Mouse (Mus musculus) kidney, postnatal 0 days (tissue): Measurements from ENCODE around the gene 6030468B19Rik. TPM values are rescaled to one million over a fixed set of nuclear protein-coding genes. Genes with fewer than 3 reads are reported as not detected.

ENCODE experiments used
- ATAC-seq: fragments of 200-750 bp; cut with Nextera tagmentation; replicated peaks from 2 replicates; pipeline ENCODE4 v1.8.0; 2017; ENCODE audit warnings: low read depth, moderate number of reproducible peaks, moderate TSS enrichment, moderate library complexity; ENCODE audit not compliant: low FRiP score
- DNase-seq: peaks from one replicate; pipeline ENCODE4 v3.0.0-alpha.2; 2016; ENCODE audit warnings: low spot score
- H3K27ac ChIP-seq: fragments of 300-500 bp; sonication (generic); 2 replicates; pipeline ENCODE4 v1.5.1; 2014; ENCODE audit warnings: mild to moderate bottlenecking
- H3K27me3 ChIP-seq: fragments of 300-500 bp; sonication (generic); 2 replicates; pipeline ENCODE4 v1.6.1; 2014; ENCODE audit warnings: low read length, mixed read lengths; ENCODE audit not compliant: insufficient read depth
- H3K36me3 ChIP-seq: fragments of 300-500 bp; sonication (generic); 2 replicates; pipeline ENCODE4 v1.6.1; 2014; ENCODE audit warnings: low read length, mixed read lengths; ENCODE audit not compliant: insufficient read depth
- H3K4me1 ChIP-seq: fragments of 300-500 bp; sonication (generic); replicated peaks from 2 replicates; pipeline ENCODE4 v1.6.1; 2014; ENCODE audit warnings: antibody characterized with exemption, low read length, mixed read lengths; ENCODE audit not compliant: insufficient read depth
- H3K4me2 ChIP-seq: fragments of 300-500 bp; sonication (generic); 2 replicates; pipeline ENCODE4 v1.6.1; 2014; ENCODE audit warnings: mild to moderate bottlenecking, low read length, moderate library complexity, mixed read lengths
- H3K4me3 ChIP-seq: fragments of 300-500 bp; sonication (generic); replicated peaks from 2 replicates; pipeline ENCODE4 v1.5.1; 2014; ENCODE audit warnings: low read depth, low read length
- H3K9ac ChIP-seq: fragments of 300-500 bp; sonication (generic); 2 replicates; pipeline ENCODE4 v1.6.1; 2014; ENCODE audit warnings: low read depth, low read length
- H3K9me3 ChIP-seq: fragments of 300-500 bp; sonication (generic); replicated peaks from 2 replicates; pipeline ENCODE4 v1.6.1; 2016; ENCODE audit warnings: low read length, inconsistent platforms, mixed read lengths
- CTCF ChIP-seq: IDR thresholded peaks from 2 replicates; pipeline ENCODE4 v1.5.1; 2016; ENCODE audit warnings: antibody characterized with exemption, low read depth, mild to moderate bottlenecking, moderate library complexity
- WGBS: fragments of 180-500 bp; shearing (Covaris S2); extraction: QIAGEN DNeasy Blood & Tissue Kit; methylation state at CpG from one replicate; pipeline ENCODE4 v1.1.7; 2014; 5-methylcytosine and 5-hydroxymethylcytosine counted together
- polyA plus RNA-seq: library from polyadenylated mRNA; unstranded; fragments of >200 nt; fragmentation: Nextera tagmentation; extraction: Ambion mirVana; gene quantifications from 2 replicates; pipeline ENCODE4 v1.2.1, GENCODE M21; 2015

Gene 6030468B19Rik
- polyA plus RNA-seq, 1 experiment from 2014 or later = not detected

DNA sequence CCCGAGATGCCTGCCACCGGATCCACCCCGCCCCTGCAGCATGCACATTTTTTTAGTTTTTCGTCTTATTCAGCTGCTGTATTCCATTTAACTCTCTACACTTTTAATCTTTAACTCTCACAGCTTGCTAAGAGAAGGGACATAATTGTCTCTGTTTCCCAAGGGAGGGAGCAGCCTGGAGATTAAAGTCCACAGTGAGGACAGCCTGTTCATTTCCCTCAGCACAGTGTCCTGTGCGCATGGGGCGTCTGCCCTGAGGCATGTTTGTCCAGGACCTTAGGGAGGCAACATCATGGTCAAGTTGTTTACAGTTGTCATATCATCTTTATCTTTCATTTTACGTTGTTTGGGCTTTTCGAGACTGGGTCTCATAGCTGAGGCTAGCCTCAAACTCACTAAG is 36.6 kb downstream of the 6030468B19Rik start:
- 85% methylated on average over 8 of the region's 8 CpGs for WGBS
- no peak for TF ChIP-seq CTCF
- Histone ChIP-seq H3K27ac (peak overlapping the region; percentile 60; the same call in 1 of the 2 replicates), H3K27me3 (no peaks in the 10 kb centered on the region), H3K9ac (no peak overlapping the region), H3K9me3 (no peaks in the 10 kb centered on the region), H3K4me2 (no peak overlapping the region), H3K36me3 (no peaks in the 10 kb centered on the region), H3K4me3 (no peak overlapping the region), H3K4me1 (peaks cover 4% of the 10 kb centered on the region; the same call in 1 of the 2 replicates)
- DNase-seq = no peak
- ATAC-seq = no peak; the same call in 1 of the 2 replicates

DNA sequence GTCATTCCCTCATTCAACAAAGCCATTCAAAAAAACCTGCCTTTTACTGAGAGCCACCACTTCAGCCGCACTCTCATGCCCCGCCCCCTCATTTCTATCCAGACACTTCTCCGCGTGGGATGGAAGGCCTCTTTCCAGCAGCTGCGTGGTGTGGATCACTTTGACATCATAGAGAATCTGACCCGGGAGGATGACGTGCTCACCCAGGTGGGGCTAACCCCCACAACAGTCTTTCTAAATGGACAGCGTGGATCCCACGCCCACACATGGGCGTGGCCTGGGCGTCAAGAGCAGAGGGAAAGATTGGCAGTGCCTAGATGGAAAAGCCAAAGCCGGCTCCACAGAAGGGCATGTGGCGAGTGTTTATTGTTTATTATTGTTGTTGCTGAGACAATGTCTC is 38.8 kb downstream of the 6030468B19Rik start:
- H3K4me3 ChIP-seq = no peak overlapping the region
- ATAC-seq = no peak; the same call in 1 of the 2 replicates
- H3K36me3 ChIP-seq = no peaks in the 10 kb centered on the region
- no peaks in the 10 kb centered on the region for H3K27me3 ChIP-seq
- no peak overlapping the region for H3K27ac ChIP-seq
- TF ChIP-seq CTCF = no peak
- H3K4me2 ChIP-seq = peak overlapping the region; percentile 30
- 24% methylated on average over 13 of the region's 13 CpGs for WGBS
- H3K4me1 ChIP-seq = 0 out of 2 replicates have a peak, but pooled peaks cover 4% of the 10 kb centered on the region
- peak; percentile 46 for DNase-seq
- H3K9ac ChIP-seq = no peak overlapping the region
- no peaks in the 10 kb centered on the region for H3K9me3 ChIP-seq

DNA sequence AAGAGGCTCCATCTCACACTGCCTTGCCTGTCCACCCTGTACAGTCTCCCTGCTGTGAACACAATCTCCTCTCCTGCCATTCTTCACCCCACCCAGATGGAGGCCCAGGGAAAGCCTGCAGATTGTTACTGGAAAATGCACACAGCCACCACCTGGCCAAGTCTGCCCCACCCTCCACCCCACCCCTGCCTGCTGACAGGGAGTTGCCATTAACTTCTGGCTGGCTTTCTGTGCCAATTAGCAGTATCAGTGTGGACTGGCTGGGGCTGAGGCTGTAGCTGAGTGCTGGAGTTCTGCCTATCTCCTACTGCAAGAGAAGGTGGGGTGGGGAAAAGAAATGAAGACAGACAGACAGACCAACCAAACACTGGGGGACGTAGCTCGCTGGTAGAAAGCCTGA is 41.1 kb downstream of the 6030468B19Rik start:
- Histone ChIP-seq H3K27me3 (no peaks in the 10 kb centered on the region), H3K27ac (no peak overlapping the region), H3K4me2 (no peak overlapping the region), H3K9me3 (no peaks in the 10 kb centered on the region), H3K36me3 (no peaks in the 10 kb centered on the region), H3K4me3 (no peak overlapping the region), H3K4me1 (no peaks in the 10 kb centered on the region), H3K9ac (no peak overlapping the region)
- WGBS = 53% methylated on average over 2 of the region's 2 CpGs
- no peak for ATAC-seq
- no peak for TF ChIP-seq CTCF
- no peak for DNase-seq

DNA sequence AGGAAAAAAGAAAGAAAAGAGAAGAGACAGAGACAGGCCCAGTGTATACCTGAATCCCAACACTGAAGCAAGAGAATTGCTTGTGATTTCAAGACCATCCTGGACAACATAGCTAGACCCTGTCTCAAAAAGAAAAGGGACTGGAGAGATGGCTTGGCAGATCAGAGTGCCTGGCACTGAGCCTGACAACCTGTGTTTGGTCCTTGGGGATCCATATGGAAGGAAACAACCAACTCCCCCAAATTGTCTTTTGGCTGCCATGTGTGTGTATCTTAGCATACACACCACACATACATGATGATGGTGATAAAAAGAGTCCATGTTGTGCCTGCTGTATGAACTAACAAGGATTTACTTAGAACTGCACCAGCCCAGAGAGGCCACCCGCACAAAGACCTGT is 41.6 kb downstream of the 6030468B19Rik start:
- no peak for TF ChIP-seq CTCF
- no peak overlapping the region for H3K9ac ChIP-seq
- ATAC-seq = no peak
- WGBS = 90% methylated on average over 1 of the region's 1 CpGs
- no peaks in the 10 kb centered on the region for H3K9me3 ChIP-seq
- no peak overlapping the region for H3K4me2 ChIP-seq
- no peaks in the 10 kb centered on the region for H3K36me3 ChIP-seq
- no peak overlapping the region for H3K4me3 ChIP-seq
- no peak for DNase-seq
- no peaks in the 10 kb centered on the region for H3K4me1 ChIP-seq
- H3K27ac ChIP-seq = no peak overlapping the region
- no peaks in the 10 kb centered on the region for H3K27me3 ChIP-seq

DNA sequence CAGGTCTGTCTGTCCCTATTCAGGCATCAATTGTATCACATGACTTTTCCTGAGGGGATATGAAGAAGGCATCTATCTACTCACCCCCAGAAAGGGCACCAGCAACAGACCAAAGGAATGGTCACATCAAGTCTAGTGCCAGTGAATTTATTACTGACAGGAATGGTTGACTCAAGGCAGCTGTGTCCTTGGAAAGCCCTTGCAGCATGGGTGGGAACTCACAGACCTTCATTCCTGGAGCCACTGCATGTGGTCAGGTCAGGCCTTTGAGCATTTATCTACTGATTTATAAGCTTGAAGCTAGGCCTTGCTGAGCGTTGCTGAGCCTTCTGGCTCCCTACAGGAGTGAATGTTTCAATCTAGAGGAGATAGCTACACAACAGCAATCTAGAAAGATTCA is 43.5 kb downstream of the 6030468B19Rik start:
- Histone ChIP-seq H3K27me3 (no peaks in the 10 kb centered on the region), H3K27ac (no peak overlapping the region), H3K4me2 (no peak overlapping the region), H3K9ac (no peak overlapping the region), H3K9me3 (no peaks in the 10 kb centered on the region), H3K4me3 (no peak overlapping the region), H3K4me1 (no peaks in the 10 kb centered on the region), H3K36me3 (no peaks in the 10 kb centered on the region)
- no peak for DNase-seq
- TF ChIP-seq CTCF = no peak
- WGBS = 23% methylated on average over 1 of the region's 1 CpGs
- ATAC-seq = no peak

DNA sequence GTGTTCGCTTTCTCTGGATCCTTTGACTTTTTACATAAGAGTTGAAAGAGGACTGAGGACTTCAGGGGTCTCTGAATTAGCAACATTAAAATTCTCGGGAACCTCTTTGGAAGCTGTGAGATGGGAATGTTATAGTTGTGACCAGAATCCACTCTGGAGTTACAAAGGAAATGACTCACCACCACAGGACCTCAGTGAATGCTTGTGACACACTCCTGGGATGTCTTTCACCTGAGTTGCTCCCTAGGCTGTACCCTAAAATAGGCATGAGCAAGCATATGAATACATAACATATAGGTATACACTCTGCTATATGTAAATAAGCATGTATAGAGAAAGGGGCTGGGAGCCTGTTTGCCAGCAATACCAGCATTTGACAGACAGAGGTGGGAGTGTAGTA is 46.0 kb downstream of the 6030468B19Rik start:
- TF ChIP-seq CTCF = no peak
- Histone ChIP-seq H3K27me3 (no peaks in the 10 kb centered on the region), H3K9me3 (no peaks in the 10 kb centered on the region), H3K4me1 (no peaks in the 10 kb centered on the region), H3K4me2 (no peak overlapping the region), H3K9ac (no peak overlapping the region), H3K4me3 (no peak overlapping the region), H3K27ac (no peak overlapping the region), H3K36me3 (no peaks in the 10 kb centered on the region)
- ATAC-seq (no peak), DNase-seq (no peak)
- 80% methylated on average over 2 of the region's 2 CpGs for whole genome bisulfite sequencing

DNA sequence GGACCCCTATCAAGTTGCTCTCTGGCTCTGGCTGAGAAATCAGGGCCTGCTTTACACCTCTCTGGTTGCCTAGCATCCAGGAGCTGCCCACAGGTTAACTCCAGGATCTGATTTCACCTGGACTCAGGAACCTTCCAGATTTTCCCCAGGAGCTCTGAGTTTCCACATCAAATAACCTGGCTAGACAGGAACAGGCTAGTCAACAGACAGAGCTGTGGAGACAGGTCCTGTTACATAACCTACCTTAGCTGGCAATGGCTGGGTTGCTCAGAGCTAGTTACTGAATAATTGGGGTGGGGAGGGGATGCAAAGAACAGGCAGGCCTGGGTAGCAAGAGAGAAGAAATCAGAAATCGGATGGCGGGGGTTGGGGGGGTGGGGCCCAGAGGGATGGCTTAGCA is 47.5 kb downstream of the 6030468B19Rik start:
- DNase-seq = peak; percentile 20

More for the DNA sequence above, 47.5 kb downstream of the 6030468B19Rik start:
- no peaks in the 10 kb centered on the region for H3K9me3 ChIP-seq
- H3K27ac ChIP-seq = peak overlapping the region; percentile 3
- no peak overlapping the region for H3K9ac ChIP-seq
- H3K27me3 ChIP-seq = no peaks in the 10 kb centered on the region
- 0 out of 2 replicates have a peak, but pooled peaks cover 3% of the 10 kb centered on the region for H3K4me1 ChIP-seq
- no peak overlapping the region for H3K4me3 ChIP-seq
- no peaks in the 10 kb centered on the region for H3K36me3 ChIP-seq
- no peak overlapping the region for H3K4me2 ChIP-seq
- ATAC-seq = 0 out of 2 replicates have a peak, but pooled peaks have one; percentile 26
- 36% methylated on average over 2 of the region's 2 CpGs for WGBS
- no peak for TF ChIP-seq CTCF
